Mouse (Mus musculus) neural tube, embryonic 14.5 days (tissue): ENCODE results near the gene Mr1. TPM values are rescaled to one million over a fixed set of nuclear protein-coding genes. Genes with fewer than 3 reads are reported as not detected.

Experiments used
- ATAC-seq: fragments of 200-750 bp; cut with Nextera tagmentation; 2 replicates; pipeline ENCODE4 v1.8.0; 2017; ENCODE audit warnings: low read depth, mild to moderate bottlenecking, moderate TSS enrichment, moderate library complexity
- H3K27ac ChIP-seq: fragments of 300-500 bp; sonication (generic); 2 replicates; pipeline ENCODE4 v1.5.1; 2014; ENCODE audit warnings: low read depth, mild to moderate bottlenecking, control low read depth, low read length, moderate library complexity, mixed read lengths
- H3K27me3 ChIP-seq: fragments of 300-500 bp; sonication (generic); 2 replicates; pipeline ENCODE4 v1.6.1; 2014; ENCODE audit warnings: low read length; ENCODE audit not compliant: control insufficient read depth, insufficient read depth
- H3K36me3 ChIP-seq: fragments of 300-500 bp; sonication (generic); 2 replicates; pipeline ENCODE4 v1.6.1; 2014; ENCODE audit warnings: low read length, mixed read lengths; ENCODE audit not compliant: control insufficient read depth, insufficient read depth
- H3K4me1 ChIP-seq: fragments of 300-500 bp; sonication (generic); 2 replicates; pipeline ENCODE4 v1.6.1; 2014; ENCODE audit warnings: low read length; ENCODE audit not compliant: control insufficient read depth, insufficient read depth
- H3K4me2 ChIP-seq: fragments of 300-500 bp; sonication (generic); 2 replicates; pipeline ENCODE4 v1.6.1; 2014; ENCODE audit warnings: mild to moderate bottlenecking, low read depth, low read length, control low read depth
- H3K4me3 ChIP-seq: fragments of 300-500 bp; sonication (generic); 2 replicates; pipeline ENCODE4 v1.5.1; 2014; ENCODE audit warnings: low read depth, low read length, control low read depth, mixed read lengths
- H3K9ac ChIP-seq: fragments of 300-500 bp; sonication (generic); replicated peaks from 2 replicates; pipeline ENCODE4 v1.6.1; 2014; ENCODE audit warnings: low read depth, mild to moderate bottlenecking, control low read depth, low read length, mixed read lengths
- H3K9me3 ChIP-seq: fragments of 300-500 bp; sonication (generic); 2 replicates; pipeline ENCODE4 v1.6.1; 2016; ENCODE audit warnings: low read length; ENCODE audit not compliant: control insufficient read depth
- WGBS: fragments of 180-500 bp; shearing (Covaris S2); extraction: QIAGEN DNeasy Blood & Tissue Kit; methylation state at CpG from one replicate; pipeline ENCODE4 v1.1.7; 2014; 5-methylcytosine and 5-hydroxymethylcytosine counted together
- polyA plus RNA-seq: library from polyadenylated mRNA; unstranded; fragments of >200 nt; fragmentation: Nextera tagmentation; extraction: Ambion mirVana; gene quantifications from 2 replicates; pipeline ENCODE4 v1.2.1, GENCODE M21; 2014

Gene Mr1
- polyA plus RNA-seq, 1 experiment from 2014 or later = 1.0 TPM

DNA sequence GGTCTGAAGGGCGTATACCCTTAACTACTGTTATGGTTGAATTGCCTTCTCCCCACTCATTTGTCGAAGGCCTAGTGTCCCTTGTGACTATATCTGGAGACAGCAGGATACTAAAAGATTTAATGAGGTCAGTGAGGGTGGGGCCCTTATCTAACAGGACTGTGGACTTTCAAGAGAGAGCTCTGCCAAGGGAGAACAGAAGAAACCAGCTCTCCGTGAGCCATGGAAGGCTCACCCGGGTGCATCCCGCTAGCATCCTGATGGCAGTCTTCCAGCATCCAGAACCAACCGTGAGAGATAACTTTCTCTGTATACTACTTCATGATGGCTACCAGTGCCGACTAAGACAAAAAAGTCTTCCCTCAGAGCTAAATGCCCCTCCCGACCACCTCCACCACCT is 61.8 kb downstream of the Mr1 start:
- H3K4me1 ChIP-seq = peaks cover 26% of the 10 kb centered on the region; the same call in 1 of the 2 replicates
- no peaks in the 10 kb centered on the region for H3K9me3 ChIP-seq
- H3K4me2 ChIP-seq = no peak overlapping the region
- no peaks in the 10 kb centered on the region for H3K27me3 ChIP-seq
- 32% methylated on average over 8 of the region's 8 CpGs for WGBS
- no peak overlapping the region for H3K27ac ChIP-seq
- ATAC-seq = no peak
- H3K9ac ChIP-seq = no peak overlapping the region
- H3K36me3 ChIP-seq = no peaks in the 10 kb centered on the region
- no peak overlapping the region for H3K4me3 ChIP-seq

DNA sequence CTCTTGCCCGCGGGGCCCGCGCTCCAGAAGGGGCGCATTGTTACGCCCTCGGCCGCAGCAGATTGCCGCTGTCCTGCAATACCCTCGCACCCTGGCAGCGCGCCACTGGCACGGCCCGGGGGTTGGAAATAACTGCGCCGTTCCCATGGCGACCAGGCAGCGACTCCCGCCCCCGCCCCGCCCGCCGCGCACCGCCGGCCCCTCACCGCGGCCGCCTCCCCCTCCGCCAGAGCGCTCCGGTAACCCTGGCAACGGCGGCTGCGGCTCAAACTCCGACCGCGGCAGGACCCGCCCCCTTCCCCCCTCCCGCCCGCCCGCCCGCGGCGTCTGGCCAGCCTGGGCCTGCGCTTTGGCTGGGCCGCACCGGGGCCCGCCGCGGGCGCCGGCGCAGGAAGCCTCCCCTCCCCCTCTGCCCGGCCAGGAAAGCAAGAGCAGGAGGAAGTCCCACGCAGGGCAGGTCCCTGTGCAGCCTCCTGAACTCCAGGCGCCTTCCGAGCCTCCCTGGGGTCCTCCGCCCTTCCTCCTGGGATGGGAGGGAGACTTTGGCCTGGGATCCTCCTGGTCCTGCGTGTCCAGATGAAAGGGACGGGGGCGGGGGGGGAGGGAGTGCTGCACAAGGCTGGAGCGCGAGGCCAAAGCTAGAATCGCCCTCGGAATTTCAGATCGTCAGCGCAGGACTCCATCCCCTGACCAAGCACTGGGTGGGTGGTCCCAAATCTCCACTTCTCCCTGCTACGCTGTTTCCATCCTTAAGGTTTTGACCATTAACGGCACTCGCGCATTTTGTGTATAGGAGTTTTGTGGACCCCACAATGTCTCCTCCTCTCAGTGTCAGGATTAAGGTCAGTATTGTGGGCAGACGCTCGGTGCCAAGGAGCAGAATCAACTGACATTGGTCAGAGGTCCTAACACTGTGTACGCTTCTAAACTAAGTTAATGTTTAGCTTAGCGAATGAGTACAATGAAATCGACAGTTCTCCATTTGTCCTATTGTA is 63.0 kb downstream of the Mr1 start:
- H3K9ac ChIP-seq = peak overlapping the region; percentile 69
- peak overlapping the region; percentile 92 for H3K27ac ChIP-seq
- H3K27me3 ChIP-seq = no peaks in the 10 kb centered on the region
- no peaks in the 10 kb centered on the region for H3K36me3 ChIP-seq
- ATAC-seq = peak; percentile 93
- H3K4me2 ChIP-seq = peak overlapping the region; percentile 49
- peak overlapping the region; percentile 38 for H3K4me3 ChIP-seq
- H3K9me3 ChIP-seq = no peaks in the 10 kb centered on the region
- peaks cover 26% of the 10 kb centered on the region; the same call in 1 of the 2 replicates for H3K4me1 ChIP-seq
- WGBS = 1% methylated on average over 41 of the region's 77 CpGs

DNA sequence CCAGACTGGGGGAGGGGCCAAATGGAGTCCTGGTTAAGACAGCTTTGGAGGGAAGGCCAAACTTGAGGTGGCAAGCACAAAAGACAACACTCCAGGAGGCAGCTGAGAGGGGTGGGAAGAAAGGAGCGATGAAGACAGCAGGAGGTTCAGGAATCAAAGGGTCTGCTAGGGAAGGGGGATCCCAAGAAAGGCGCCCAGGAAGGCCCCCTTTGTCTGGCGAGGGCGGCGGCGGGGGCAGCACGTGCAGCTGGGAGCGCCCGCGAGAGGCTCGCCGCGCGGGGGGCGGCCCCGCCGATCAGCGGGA is 63.7 kb downstream of the Mr1 start:
- H3K27ac ChIP-seq = peak overlapping the region; percentile 92
- ATAC-seq = peak; percentile 57
- H3K9me3 ChIP-seq = no peaks in the 10 kb centered on the region
- H3K4me1 ChIP-seq = peaks cover 28% of the 10 kb centered on the region; the same call in 1 of the 2 replicates
- no peaks in the 10 kb centered on the region for H3K36me3 ChIP-seq
- H3K9ac ChIP-seq = peak overlapping the region; percentile 69
- no peaks in the 10 kb centered on the region for H3K27me3 ChIP-seq
- peak overlapping the region; percentile 49 for H3K4me2 ChIP-seq
- peak overlapping the region; percentile 38 for H3K4me3 ChIP-seq
- 1% methylated on average over 13 of the region's 18 CpGs for WGBS

DNA sequence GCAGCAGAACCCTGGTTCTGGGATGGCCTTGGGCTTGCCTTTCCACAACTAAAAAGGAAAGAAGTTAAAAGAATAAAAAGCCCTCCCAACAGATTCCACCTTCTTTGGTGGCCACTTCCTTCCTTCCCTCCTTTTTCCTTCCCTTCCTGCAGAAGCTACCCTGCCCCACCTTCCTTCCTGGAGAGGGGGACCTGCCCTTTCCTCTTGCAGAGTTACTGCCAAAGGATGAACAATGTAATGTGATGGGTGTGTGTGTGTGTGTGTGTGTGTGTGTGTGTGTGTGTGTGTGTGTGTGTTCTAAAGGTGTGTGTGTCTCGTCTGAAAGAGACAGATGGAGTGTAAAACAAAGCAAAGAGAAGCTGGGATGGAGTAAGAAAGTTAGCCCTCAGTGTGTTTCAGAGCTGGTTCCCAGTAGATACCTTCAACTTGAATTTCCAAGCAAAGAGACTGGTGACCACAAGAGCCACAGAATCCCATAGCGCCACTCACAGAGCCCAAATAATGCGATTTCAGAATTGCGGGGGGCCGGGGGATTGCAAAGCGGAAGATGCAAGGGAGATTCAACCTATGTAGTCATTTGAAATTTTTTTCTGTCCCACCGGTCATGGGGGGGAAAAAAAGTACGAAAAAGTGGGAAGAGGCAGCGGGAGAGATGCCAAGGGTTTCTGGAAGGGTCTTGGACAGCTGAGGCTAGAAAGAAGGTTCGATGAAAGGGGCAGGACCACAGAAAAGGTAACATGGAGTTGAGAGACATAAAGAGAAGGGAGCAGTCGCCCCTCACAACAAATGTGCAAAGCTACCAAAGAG is 64.3 kb downstream of the Mr1 start:
- H3K4me1 ChIP-seq = peaks cover 33% of the 10 kb centered on the region
- 4% methylated on average over 11 of the region's 11 CpGs for WGBS
- ATAC-seq = no peak
- H3K4me3 ChIP-seq = peak overlapping the region; percentile 38
- peak overlapping the region; percentile 69 for H3K9ac ChIP-seq
- H3K36me3 ChIP-seq = no peaks in the 10 kb centered on the region
- H3K4me2 ChIP-seq = peak overlapping the region; percentile 49
- peak overlapping the region; percentile 92 for H3K27ac ChIP-seq
- no peaks in the 10 kb centered on the region for H3K9me3 ChIP-seq
- H3K27me3 ChIP-seq = no peaks in the 10 kb centered on the region

DNA sequence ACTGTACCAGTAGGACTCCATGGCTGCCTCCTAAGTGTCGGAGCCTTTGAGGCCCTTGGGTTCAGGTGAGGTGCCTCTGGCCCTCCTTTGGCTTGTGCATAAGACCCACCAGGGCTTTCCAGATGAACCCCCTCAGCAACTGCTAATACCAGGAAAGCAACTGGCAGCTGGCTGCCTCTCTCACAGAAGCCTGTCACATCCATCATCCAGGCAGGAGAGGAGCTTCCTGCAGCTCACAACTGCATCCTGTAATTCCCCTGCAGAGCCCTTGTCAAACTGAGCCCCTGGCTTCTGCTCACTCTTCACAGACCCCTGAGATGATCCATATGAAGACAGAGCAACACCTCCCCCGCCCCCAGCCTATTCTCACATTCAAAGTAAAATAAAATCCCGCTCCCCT is 68.9 kb downstream of the Mr1 start:
- peak overlapping the region; percentile 39; the same call in 1 of the 2 replicates for H3K27ac ChIP-seq
- H3K4me3 ChIP-seq = no peak overlapping the region
- no peaks in the 10 kb centered on the region for H3K36me3 ChIP-seq
- no peak overlapping the region for H3K9ac ChIP-seq
- no peak overlapping the region for H3K4me2 ChIP-seq
- H3K4me1 ChIP-seq = peaks cover 14% of the 10 kb centered on the region
- H3K9me3 ChIP-seq = no peaks in the 10 kb centered on the region
- WGBS = 57% methylated on average over 3 of the region's 3 CpGs
- H3K27me3 ChIP-seq = no peaks in the 10 kb centered on the region
- peak; percentile 18; the same call in 1 of the 2 replicates for ATAC-seq

Other genes with a start within 250 kb of the Mr1 start
- gene Ier5, start 47.2 kb downstream of the Mr1 start, polyA plus RNA-seq = 6.5 and 7.2 TPM in 2 replicates
- gene Stx6, start 11.9 kb upstream of the Mr1 start, polyA plus RNA-seq = 116 and 121 TPM in 2 replicates
- gene BC034090, start 97.6 kb upstream of the Mr1 start, polyA plus RNA-seq = 3.8 and 4.1 TPM in 2 replicates